Mouse (Mus musculus): ENCODE measurements around the gene Coil. TPM values are rescaled to one million over a fixed set of nuclear protein-coding genes. Genes with fewer than 3 reads are reported as not detected.

The Coil gene
- polyA plus RNA-seq, 1 experiment = 18.8 TPM

- H3K4me1 ChIP-seq (ENCODE audit: control insufficient read depth, insufficient read depth, low read length) = no peaks in the 10 kb centered on the region; the same call in 1 of the 2 replicates
- no peak overlapping the region for H3K27ac ChIP-seq (ENCODE audit: insufficient read depth, low read length)
- no peak for TF ChIP-seq CTCF (IDR thresholded peaks at IDR 0.05; ENCODE audit: extremely low read depth, insufficient read depth, low read length)
- TF ChIP-seq POLR2A (IDR thresholded peaks at IDR 0.05; ENCODE audit: extremely low read depth, insufficient read depth, low read length) = no peak
- H3K4me3 ChIP-seq (ENCODE audit: insufficient read depth, low read length) = no peak overlapping the region
Measured at GRCm38 (mm10) chr11:89002068-89002467, 32.0 kb downstream of the Coil start.

GRCm38 (mm10) chr11:89002621-89003020 is 32.6 kb downstream of the Coil start:
- TF ChIP-seq CTCF (IDR thresholded peaks at IDR 0.05; ENCODE audit: extremely low read depth, insufficient read depth, low read length) = no peak
- TF ChIP-seq POLR2A (IDR thresholded peaks at IDR 0.05; ENCODE audit: extremely low read depth, insufficient read depth, low read length) = no peak
- Histone ChIP-seq H3K4me1 (ENCODE audit: control insufficient read depth, insufficient read depth, low read length) (no peaks in the 10 kb centered on the region; the same call in 1 of the 2 replicates), H3K4me3 (ENCODE audit: insufficient read depth, low read length) (no peak overlapping the region), H3K27ac (ENCODE audit: insufficient read depth, low read length) (no peak overlapping the region)

- no peak for TF ChIP-seq CTCF (IDR thresholded peaks at IDR 0.05; ENCODE audit: extremely low read depth, insufficient read depth, low read length)
- no peak for TF ChIP-seq POLR2A (IDR thresholded peaks at IDR 0.05; ENCODE audit: extremely low read depth, insufficient read depth, low read length)
- H3K4me1 ChIP-seq (ENCODE audit: control insufficient read depth, insufficient read depth, low read length) = no peaks in the 10 kb centered on the region; the same call in 1 of the 2 replicates
- no peak overlapping the region for H3K27ac ChIP-seq (ENCODE audit: insufficient read depth, low read length)
- no peak overlapping the region for H3K4me3 ChIP-seq (ENCODE audit: insufficient read depth, low read length)
Measured at GRCm38 (mm10) chr11:89003078-89003477, 33.0 kb downstream of the Coil start.

- H3K4me3 ChIP-seq (ENCODE audit: insufficient read depth, low read length) = no peak overlapping the region
- no peak overlapping the region; the same call in 1 of the 2 replicates for H3K27ac ChIP-seq (ENCODE audit: insufficient read depth, low read length)
- no peak for TF ChIP-seq POLR2A (IDR thresholded peaks at IDR 0.05; ENCODE audit: extremely low read depth, insufficient read depth, low read length)
- no peak for TF ChIP-seq CTCF (IDR thresholded peaks at IDR 0.05; ENCODE audit: extremely low read depth, insufficient read depth, low read length)
- no peaks in the 10 kb centered on the region; the same call in 1 of the 2 replicates for H3K4me1 ChIP-seq (ENCODE audit: control insufficient read depth, insufficient read depth, low read length)
Measured at GRCm38 (mm10) chr11:89003726-89004125, 33.7 kb downstream of the Coil start.

- Histone ChIP-seq H3K27ac (ENCODE audit: insufficient read depth, low read length) (no peak overlapping the region), H3K4me1 (ENCODE audit: control insufficient read depth, insufficient read depth, low read length) (no peaks in the 10 kb centered on the region; the same call in 1 of the 2 replicates), H3K4me3 (ENCODE audit: insufficient read depth, low read length) (no peak overlapping the region)
- TF ChIP-seq POLR2A (IDR thresholded peaks at IDR 0.05; ENCODE audit: extremely low read depth, insufficient read depth, low read length) (no peak), CTCF (IDR thresholded peaks at IDR 0.05; ENCODE audit: extremely low read depth, insufficient read depth, low read length) (no peak)
Measured at GRCm38 (mm10) chr11:89005473-89005872, 35.4 kb downstream of the Coil start.

- H3K4me1 ChIP-seq (ENCODE audit: control insufficient read depth, insufficient read depth, low read length) = no peaks in the 10 kb centered on the region; the same call in 1 of the 2 replicates
- no peak overlapping the region for H3K27ac ChIP-seq (ENCODE audit: insufficient read depth, low read length)
- TF ChIP-seq POLR2A (IDR thresholded peaks at IDR 0.05; ENCODE audit: extremely low read depth, insufficient read depth, low read length) (no peak), CTCF (IDR thresholded peaks at IDR 0.05; ENCODE audit: extremely low read depth, insufficient read depth, low read length) (no peak)
- no peak overlapping the region for H3K4me3 ChIP-seq (ENCODE audit: insufficient read depth, low read length)
Measured at GRCm38 (mm10) chr11:89006404-89006803, 36.4 kb downstream of the Coil start.

GRCm38 (mm10) chr11:89007582-89007981 is 37.5 kb downstream of the Coil start:
- Histone ChIP-seq H3K4me1 (ENCODE audit: control insufficient read depth, insufficient read depth, low read length) (no peaks in the 10 kb centered on the region; the same call in 1 of the 2 replicates), H3K4me3 (ENCODE audit: insufficient read depth, low read length) (no peak overlapping the region), H3K27ac (ENCODE audit: insufficient read depth, low read length) (no peak overlapping the region)
- TF ChIP-seq POLR2A (IDR thresholded peaks at IDR 0.05; ENCODE audit: extremely low read depth, insufficient read depth, low read length) (no peak), CTCF (IDR thresholded peaks at IDR 0.05; ENCODE audit: extremely low read depth, insufficient read depth, low read length) (no peak)

GRCm38 (mm10) chr11:89009066-89009465 is 39.0 kb downstream of the Coil start:
- Histone ChIP-seq H3K4me3 (ENCODE audit: insufficient read depth, low read length) (no peak overlapping the region), H3K4me1 (ENCODE audit: control insufficient read depth, insufficient read depth, low read length) (no peaks in the 10 kb centered on the region), H3K27ac (ENCODE audit: insufficient read depth, low read length) (no peak overlapping the region)
- TF ChIP-seq POLR2A (IDR thresholded peaks at IDR 0.05; ENCODE audit: extremely low read depth, insufficient read depth, low read length) (no peak), CTCF (IDR thresholded peaks at IDR 0.05; ENCODE audit: extremely low read depth, insufficient read depth, low read length) (no peak)

- Histone ChIP-seq H3K4me3 (ENCODE audit: insufficient read depth, low read length) (no peak overlapping the region), H3K27ac (ENCODE audit: insufficient read depth, low read length) (no peak overlapping the region), H3K4me1 (ENCODE audit: control insufficient read depth, insufficient read depth, low read length) (no peaks in the 10 kb centered on the region)
- no peak for TF ChIP-seq POLR2A (IDR thresholded peaks at IDR 0.05; ENCODE audit: extremely low read depth, insufficient read depth, low read length)
- no peak for TF ChIP-seq CTCF (IDR thresholded peaks at IDR 0.05; ENCODE audit: extremely low read depth, insufficient read depth, low read length)
Measured at GRCm38 (mm10) chr11:89009496-89009895, 39.4 kb downstream of the Coil start.

- Histone ChIP-seq H3K4me3 (ENCODE audit: insufficient read depth, low read length) (no peak overlapping the region), H3K27ac (ENCODE audit: insufficient read depth, low read length) (no peak overlapping the region), H3K4me1 (ENCODE audit: control insufficient read depth, insufficient read depth, low read length) (no peaks in the 10 kb centered on the region)
- no peak for TF ChIP-seq CTCF (IDR thresholded peaks at IDR 0.05; ENCODE audit: extremely low read depth, insufficient read depth, low read length)
- no peak for TF ChIP-seq POLR2A (IDR thresholded peaks at IDR 0.05; ENCODE audit: extremely low read depth, insufficient read depth, low read length)
Measured at GRCm38 (mm10) chr11:89012241-89012640, 42.2 kb downstream of the Coil start.

Measured in cortical plate, adult 2 months (tissue).